Mouse (Mus musculus) ES-Bruce4 (cell line): ENCODE measurements at regions not wholly inside any gene's neighbourhood (a gene's known extent, or its start where the extent isn't known, plus 50 kb on each side); places are given as distances from the start of the nearest gene placed in this dataset.

Experiments
- H3K27ac ChIP-seq: 2 replicates; pipeline ENCODE4 v1.5.1; 2012; ENCODE audit warnings: low read length, inconsistent platforms; ENCODE audit not compliant: insufficient read depth
- H3K27me3 ChIP-seq: 2 replicates; pipeline ENCODE4 v1.6.1; 2012; ENCODE audit warnings: mild to moderate bottlenecking, low read length, inconsistent platforms; ENCODE audit not compliant: control insufficient read depth, poor library complexity, insufficient read depth, severe bottlenecking
- H3K36me3 ChIP-seq: 2 replicates; pipeline ENCODE4 v1.6.1; 2012; ENCODE audit warnings: inconsistent platforms, mild to moderate bottlenecking, low read length, moderate library complexity; ENCODE audit not compliant: control insufficient read depth, poor library complexity, insufficient read depth, severe bottlenecking
- H3K4me1 ChIP-seq: one replicate; pipeline ENCODE4 v1.8.1; 2011; ENCODE audit warnings: low read length; ENCODE audit not compliant: control insufficient read depth, insufficient read depth
- H3K4me3 ChIP-seq: 2 replicates; pipeline ENCODE4 v1.5.1; 2011; ENCODE audit warnings: low read depth, mild to moderate bottlenecking, low read length
- H3K9ac ChIP-seq: 2 replicates; pipeline ENCODE4 v1.6.1; 2012; ENCODE audit warnings: low read depth, mild to moderate bottlenecking, inconsistent platforms; ENCODE audit not compliant: poor library complexity, severe bottlenecking
- H3K9me3 ChIP-seq: replicated peaks from 2 replicates; pipeline ENCODE4 v1.6.1; 2012; ENCODE audit warnings: mild to moderate bottlenecking, low read length, inconsistent platforms; ENCODE audit not compliant: control insufficient read depth, poor library complexity, insufficient read depth, severe bottlenecking
- CTCF ChIP-seq: IDR thresholded peaks from one replicate; pipeline ENCODE4 v1.8.1; 2011; ENCODE audit warnings: low read depth, low read length
- EP300 ChIP-seq: IDR thresholded peaks from 2 replicates; pipeline ENCODE4 v1.6.1; 2011; ENCODE audit warnings: low read depth, low read length; ENCODE audit not compliant: insufficient read depth
- POLR2A ChIP-seq: IDR thresholded peaks from one replicate; pipeline ENCODE4 v1.8.1; 2011; ENCODE audit warnings: low read length; ENCODE audit not compliant: insufficient read depth

DNA sequence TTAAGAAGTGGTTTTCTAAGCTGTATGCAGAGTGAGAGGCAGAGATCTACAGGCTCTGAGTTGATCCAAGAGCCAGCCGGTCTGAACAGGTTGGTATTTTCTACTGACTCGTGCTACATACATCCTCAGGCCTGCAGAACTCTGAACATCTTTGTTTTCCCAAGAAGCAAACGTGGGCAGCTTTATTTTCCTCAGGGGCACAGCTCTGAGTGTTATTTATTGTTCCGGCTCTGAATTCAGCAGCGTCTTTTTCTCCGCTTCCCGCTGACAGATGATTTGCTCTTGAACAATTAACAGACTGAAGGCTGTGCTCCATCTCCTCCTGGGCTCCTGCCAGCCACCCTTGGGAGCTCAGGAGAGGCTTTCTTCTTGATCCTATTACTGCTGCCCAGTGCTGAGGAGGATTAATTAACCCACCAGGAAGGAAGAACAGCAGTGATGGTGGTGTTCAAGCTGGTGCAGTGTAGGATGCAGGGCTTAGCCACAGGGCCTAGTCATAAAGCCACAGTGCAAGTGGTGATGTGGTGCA, 63.5 kb upstream of the Camk1g start:
- H3K4me3 ChIP-seq = no peak overlapping the region
- no peaks in the 10 kb centered on the region for H3K4me1 ChIP-seq
- no peaks in the 10 kb centered on the region for H3K9me3 ChIP-seq
- H3K27me3 ChIP-seq = no peaks in the 10 kb centered on the region
- no peak overlapping the region for H3K27ac ChIP-seq
- TF ChIP-seq EP300 (no peak), POLR2A (no peak), CTCF (no peak)
- no peaks in the 10 kb centered on the region for H3K36me3 ChIP-seq
- no peak overlapping the region for H3K9ac ChIP-seq

DNA sequence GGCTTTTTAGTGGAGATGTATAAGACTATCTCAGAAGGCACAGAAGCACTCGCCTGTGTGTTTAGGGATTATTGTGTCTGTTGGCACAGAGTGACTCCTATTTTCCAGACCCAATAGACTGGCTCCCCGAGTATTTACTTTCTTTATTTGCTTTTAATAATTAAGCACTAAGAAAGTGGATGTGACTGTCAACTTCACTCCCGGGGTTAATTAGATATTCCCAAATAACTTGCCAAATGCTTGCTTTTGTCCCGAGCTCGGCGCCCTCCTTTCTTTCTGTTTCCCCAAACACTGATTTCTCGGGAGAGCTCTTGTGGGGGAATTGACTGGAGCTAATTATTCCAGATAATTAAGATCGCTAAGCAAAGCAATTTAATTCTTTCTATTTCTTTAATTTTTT, 60.1 kb upstream of the Camk1g start:
- Histone ChIP-seq H3K36me3 (no peaks in the 10 kb centered on the region), H3K27ac (no peak overlapping the region), H3K4me3 (no peak overlapping the region), H3K4me1 (no peaks in the 10 kb centered on the region), H3K27me3 (no peaks in the 10 kb centered on the region), H3K9me3 (no peaks in the 10 kb centered on the region), H3K9ac (no peak overlapping the region)
- TF ChIP-seq EP300 = no peak
- no peak for TF ChIP-seq POLR2A
- TF ChIP-seq CTCF = no peak

- no peaks in the 10 kb centered on the region for H3K36me3 ChIP-seq
- H3K9ac ChIP-seq = no peak overlapping the region
- no peaks in the 10 kb centered on the region for H3K9me3 ChIP-seq
- no peaks in the 10 kb centered on the region for H3K4me1 ChIP-seq
- no peaks in the 10 kb centered on the region for H3K27me3 ChIP-seq
- H3K4me3 ChIP-seq = no peak overlapping the region
- TF ChIP-seq CTCF (no peak), POLR2A (no peak), EP300 (no peak)
- H3K27ac ChIP-seq = no peak overlapping the region
Observed at GRCm38 (mm10) chr1:193423653-193424075, 53.6 kb upstream of the Camk1g start.

DNA sequence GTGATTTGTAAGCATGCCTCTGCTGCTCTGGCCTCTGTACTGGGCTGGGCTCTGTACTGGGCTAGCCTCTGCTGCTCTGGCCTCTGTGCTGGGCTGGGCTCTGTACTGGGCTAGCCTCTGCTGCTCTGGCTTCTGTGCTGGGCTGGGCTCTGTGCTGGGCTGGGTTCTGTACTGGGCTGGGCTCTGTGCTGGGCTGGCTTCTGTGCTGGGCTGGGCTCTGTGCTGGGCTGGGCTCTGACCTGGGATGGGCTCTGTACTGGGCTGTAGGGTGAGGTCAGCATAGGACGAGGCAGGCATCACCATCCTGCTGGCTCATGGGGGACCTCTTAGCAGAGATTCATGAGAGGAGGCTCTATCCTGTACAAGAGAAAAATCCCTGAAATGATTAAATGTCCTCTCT, 52.8 kb upstream of the Camk1g start:
- no peak overlapping the region for H3K27ac ChIP-seq
- no peak for TF ChIP-seq EP300
- TF ChIP-seq POLR2A = no peak
- TF ChIP-seq CTCF = no peak

DNA sequence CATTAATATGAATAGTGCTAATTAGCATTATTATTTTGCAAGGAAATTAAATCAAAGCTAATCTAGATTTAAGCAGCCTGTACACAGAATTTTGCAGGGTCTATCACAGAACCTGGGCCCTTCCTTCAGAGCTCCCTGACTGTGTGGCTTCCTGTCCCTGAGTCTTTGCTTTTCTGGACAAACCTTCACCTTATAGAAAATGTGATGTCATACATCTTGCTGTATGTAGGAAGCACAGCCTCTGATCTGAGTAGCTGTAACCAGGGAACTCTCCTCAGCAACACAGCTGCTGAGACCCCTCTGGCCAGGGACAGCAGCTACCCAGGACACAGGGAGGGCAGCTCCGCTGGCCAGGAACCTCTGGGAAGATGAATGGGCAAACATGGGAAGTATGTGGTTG, 51.7 kb upstream of the Camk1g start:
- Histone ChIP-seq H3K4me1 (no peaks in the 10 kb centered on the region), H3K27ac (no peak overlapping the region), H3K36me3 (no peaks in the 10 kb centered on the region), H3K9me3 (no peaks in the 10 kb centered on the region), H3K9ac (no peak overlapping the region), H3K27me3 (no peaks in the 10 kb centered on the region), H3K4me3 (no peak overlapping the region)
- TF ChIP-seq CTCF = no peak
- TF ChIP-seq EP300 = no peak
- no peak for TF ChIP-seq POLR2A

More for the DNA sequence above, 52.8 kb upstream of the Camk1g start:
- no peak overlapping the region for H3K9ac ChIP-seq
- no peaks in the 10 kb centered on the region for H3K27me3 ChIP-seq
- no peak overlapping the region for H3K4me3 ChIP-seq
- H3K4me1 ChIP-seq = no peaks in the 10 kb centered on the region
- H3K36me3 ChIP-seq = no peaks in the 10 kb centered on the region
- no peaks in the 10 kb centered on the region for H3K9me3 ChIP-seq

DNA sequence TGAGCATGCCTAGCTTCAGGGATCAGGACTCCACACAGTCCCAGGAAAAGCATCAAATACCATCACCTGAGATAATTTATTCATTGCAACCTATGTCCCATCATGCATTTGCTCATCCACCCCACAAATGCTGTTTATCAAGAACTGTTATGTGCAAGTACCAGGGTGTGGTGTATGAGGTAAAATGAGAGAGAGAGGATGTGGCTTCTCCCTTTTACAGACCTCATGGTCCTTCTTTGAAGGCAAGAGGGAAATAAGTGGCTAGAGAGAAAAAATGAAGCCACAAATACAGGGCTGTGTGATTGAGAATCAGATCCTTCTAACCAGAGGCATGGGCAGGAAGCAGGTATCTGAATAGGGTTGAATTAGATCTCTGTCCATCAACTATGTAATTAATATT, 51.3 kb upstream of the Camk1g start:
- H3K9me3 ChIP-seq = no peaks in the 10 kb centered on the region
- no peak overlapping the region for H3K9ac ChIP-seq
- no peaks in the 10 kb centered on the region for H3K27me3 ChIP-seq
- no peak overlapping the region for H3K27ac ChIP-seq
- no peak for TF ChIP-seq POLR2A
- no peak for TF ChIP-seq CTCF
- no peak for TF ChIP-seq EP300
- no peak overlapping the region for H3K4me3 ChIP-seq
- H3K4me1 ChIP-seq = no peaks in the 10 kb centered on the region
- no peaks in the 10 kb centered on the region for H3K36me3 ChIP-seq
